Mouse (Mus musculus): Measurements from ENCODE around the gene Ccdc73. TPM values are rescaled to one million over a fixed set of nuclear protein-coding genes. Genes with fewer than 3 reads are reported as not detected.
"Not testable (repeated sequence)": the region's sequence is repeated elsewhere in the genome, so short reads cannot be mapped to it uniquely, and the experiment has no call there.

Gene Ccdc73
- polyA plus RNA-seq, 1 experiment from 2014 or later: 7.8 TPM

DNA sequence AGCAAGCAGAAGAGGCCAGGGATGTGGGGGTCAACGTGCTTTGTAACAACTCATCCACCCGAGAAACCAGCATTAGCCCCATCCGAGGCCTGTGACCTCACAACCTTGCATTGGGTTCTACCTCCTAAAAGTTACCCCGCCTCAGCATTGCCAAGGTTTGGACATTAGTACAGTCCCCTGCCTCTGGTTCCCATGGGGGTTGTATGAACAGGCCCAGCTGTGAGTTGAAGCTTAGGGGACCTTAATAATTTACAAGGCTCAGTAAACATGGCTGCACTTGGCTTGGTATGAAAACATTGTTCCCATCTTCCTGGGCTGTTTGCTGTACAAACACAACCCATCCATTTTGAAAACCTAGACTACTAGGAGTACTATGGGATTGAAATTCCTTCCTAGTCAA, 156.2 kb downstream of the Ccdc73 start:
- Histone ChIP-seq H3K27me3 (replicated peaks; ENCODE audit: control insufficient read depth, insufficient read depth, low read length) (no peaks in the 10 kb centered on the region), H3K4me2 (ENCODE audit: low read depth, low read length) (no peak overlapping the region), H3K4me1 (ENCODE audit: control insufficient read depth, insufficient read depth, low read length) (no peaks in the 10 kb centered on the region), H3K9ac (ENCODE audit: low read depth, low read length) (no peak overlapping the region), H3K27ac (replicated peaks; ENCODE audit: low read depth, low read length) (no peak overlapping the region), H3K4me3 (ENCODE audit: low read depth, low read length) (no peak overlapping the region), H3K36me3 (ENCODE audit: control insufficient read depth, insufficient read depth, low read length) (no peaks in the 10 kb centered on the region), H3K9me3 (ENCODE audit: control insufficient read depth, low read length) (no peaks in the 10 kb centered on the region)
- ATAC-seq (ENCODE audit: low read depth) (no peak), DNase-seq (ENCODE audit: low spot score) (no peak)
- WGBS: 68% methylated on average over 4 of the region's 4 CpGs

DNA sequence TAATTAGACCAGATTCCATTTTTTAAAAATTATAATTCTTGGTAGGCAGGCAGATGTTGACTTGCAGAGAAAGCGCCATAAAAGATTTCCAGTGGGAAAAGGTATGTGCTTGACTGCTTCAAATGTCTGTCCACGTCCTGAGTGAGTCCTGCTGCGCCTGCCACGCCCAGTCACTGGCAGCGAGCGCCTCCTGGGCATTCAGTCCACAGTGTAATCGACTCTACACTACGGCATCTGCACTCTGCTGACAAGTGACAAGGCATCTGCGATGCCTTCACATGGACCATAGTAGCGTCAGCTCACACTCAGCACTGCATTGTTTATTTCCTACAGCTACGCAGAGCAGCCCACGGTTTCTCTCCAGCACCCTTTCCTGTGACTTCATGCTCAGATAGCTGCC, 158.0 kb downstream of the Ccdc73 start:
- H3K36me3 ChIP-seq (ENCODE audit: control insufficient read depth, insufficient read depth, low read length); H3K27ac ChIP-seq (replicated peaks; ENCODE audit: low read depth, low read length); ATAC-seq (ENCODE audit: low read depth); H3K9ac ChIP-seq (ENCODE audit: low read depth, low read length); DNase-seq (ENCODE audit: low spot score); H3K4me3 ChIP-seq (ENCODE audit: low read depth, low read length); H3K27me3 ChIP-seq (replicated peaks; ENCODE audit: control insufficient read depth, insufficient read depth, low read length); H3K9me3 ChIP-seq (ENCODE audit: control insufficient read depth, low read length); H3K4me2 ChIP-seq (ENCODE audit: low read depth, low read length); H3K4me1 ChIP-seq (ENCODE audit: control insufficient read depth, insufficient read depth, low read length): not testable (repeated sequence)
- WGBS: 70% methylated on average over 11 of the region's 12 CpGs

DNA sequence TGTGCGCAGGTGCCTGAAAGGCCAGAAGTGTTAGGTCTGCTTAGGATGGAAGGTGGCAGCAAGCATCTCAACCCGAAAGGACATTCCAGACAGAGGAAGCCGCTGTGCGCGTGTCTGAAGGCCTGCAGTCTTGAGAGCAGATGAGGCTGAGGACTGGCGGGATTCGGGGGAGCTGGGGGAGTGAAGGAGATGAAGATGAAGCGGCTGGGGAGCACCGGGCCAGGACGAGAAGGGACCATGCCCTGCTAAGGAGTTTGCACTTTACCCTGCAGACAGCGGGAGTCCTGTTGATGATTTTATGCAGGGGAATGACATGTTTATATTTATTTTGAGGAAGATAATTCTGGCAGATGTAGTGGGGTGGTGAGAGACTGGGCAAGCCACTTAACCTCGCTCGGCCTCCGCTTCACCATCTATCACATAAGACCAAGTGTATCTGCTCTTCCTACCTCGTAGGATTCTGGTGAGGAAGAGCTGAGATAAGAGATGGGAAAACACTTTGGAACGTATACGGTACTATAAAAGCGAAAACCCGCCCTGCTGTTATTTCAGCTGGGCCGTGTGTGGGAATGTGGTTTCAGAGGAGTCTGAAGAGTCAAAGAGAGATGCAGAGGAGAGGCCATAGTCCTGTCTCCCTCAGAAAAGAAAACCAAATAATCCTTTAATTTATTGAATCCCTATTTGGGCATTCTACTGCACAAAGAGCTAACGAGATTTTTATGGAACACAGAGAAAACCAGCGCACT, 159.5 kb downstream of the Ccdc73 start:
- no peak overlapping the region for H3K4me3 ChIP-seq (ENCODE audit: low read depth, low read length)
- H3K9ac ChIP-seq (ENCODE audit: low read depth, low read length): no peak overlapping the region
- no peaks in the 10 kb centered on the region for H3K9me3 ChIP-seq (ENCODE audit: control insufficient read depth, low read length)
- 76% methylated on average over 22 of the region's 22 CpGs for WGBS
- H3K27me3 ChIP-seq (replicated peaks; ENCODE audit: control insufficient read depth, insufficient read depth, low read length): no peaks in the 10 kb centered on the region
- no peak overlapping the region for H3K27ac ChIP-seq (replicated peaks; ENCODE audit: low read depth, low read length)
- DNase-seq (ENCODE audit: low spot score) (no peak), ATAC-seq (ENCODE audit: low read depth) (no peak)
- H3K4me2 ChIP-seq (ENCODE audit: low read depth, low read length): no peak overlapping the region
- no peaks in the 10 kb centered on the region for H3K36me3 ChIP-seq (ENCODE audit: control insufficient read depth, insufficient read depth, low read length)
- H3K4me1 ChIP-seq (ENCODE audit: control insufficient read depth, insufficient read depth, low read length): no peaks in the 10 kb centered on the region

DNA sequence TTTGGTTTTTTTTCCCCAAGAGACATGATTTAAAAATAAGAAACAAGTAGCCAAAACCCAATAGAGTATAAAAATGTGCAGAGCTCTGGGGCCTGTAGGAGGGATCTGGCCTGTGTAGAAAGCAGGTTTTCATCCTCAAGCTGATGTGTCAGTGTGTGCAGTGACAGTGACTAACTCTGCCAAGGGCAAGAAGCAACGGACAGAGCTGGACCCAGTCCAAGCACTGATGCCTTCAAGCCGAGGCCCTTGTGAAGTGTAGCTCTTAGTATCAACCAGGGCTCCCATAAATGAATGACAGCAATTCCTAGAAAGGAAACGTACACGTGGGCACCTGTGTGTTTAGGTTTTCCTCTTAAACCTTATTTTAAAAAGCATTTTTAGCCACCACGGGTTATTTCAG, 161.2 kb downstream of the Ccdc73 start:
- no peak overlapping the region for H3K4me2 ChIP-seq (ENCODE audit: low read depth, low read length)
- no peak for DNase-seq (ENCODE audit: low spot score)
- H3K9me3 ChIP-seq (ENCODE audit: control insufficient read depth, low read length): no peaks in the 10 kb centered on the region
- ATAC-seq (ENCODE audit: low read depth): no peak
- WGBS: 70% methylated on average over 5 of the region's 5 CpGs
- no peak overlapping the region for H3K9ac ChIP-seq (ENCODE audit: low read depth, low read length)
- H3K27ac ChIP-seq (replicated peaks; ENCODE audit: low read depth, low read length): no peak overlapping the region
- H3K4me1 ChIP-seq (ENCODE audit: control insufficient read depth, insufficient read depth, low read length): no peaks in the 10 kb centered on the region
- H3K4me3 ChIP-seq (ENCODE audit: low read depth, low read length): no peak overlapping the region
- no peaks in the 10 kb centered on the region for H3K36me3 ChIP-seq (ENCODE audit: control insufficient read depth, insufficient read depth, low read length)
- H3K27me3 ChIP-seq (replicated peaks; ENCODE audit: control insufficient read depth, insufficient read depth, low read length): no peaks in the 10 kb centered on the region

DNA sequence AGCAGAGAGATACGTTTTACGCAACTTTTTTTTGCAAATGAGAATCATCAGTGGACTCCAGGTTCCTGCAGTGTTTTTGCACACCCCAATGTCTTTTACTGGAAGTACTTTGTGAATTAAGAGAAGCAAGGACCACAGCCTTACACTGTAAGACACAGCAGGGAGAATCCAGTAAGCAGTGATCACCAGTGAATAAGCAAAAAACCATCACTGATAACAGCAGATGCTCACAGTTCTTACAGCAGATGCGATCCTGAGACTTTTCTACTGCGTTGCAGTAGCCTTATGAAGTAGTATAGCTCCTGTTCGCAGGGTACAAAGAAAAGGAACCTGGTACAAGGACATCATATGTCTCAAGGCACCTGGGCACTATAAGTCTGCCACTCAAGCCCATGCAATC, 162.9 kb downstream of the Ccdc73 start:
- DNase-seq (ENCODE audit: low spot score): no peak
- Histone ChIP-seq H3K9me3 (ENCODE audit: control insufficient read depth, low read length) (no peaks in the 10 kb centered on the region), H3K4me1 (ENCODE audit: control insufficient read depth, insufficient read depth, low read length) (no peaks in the 10 kb centered on the region), H3K9ac (ENCODE audit: low read depth, low read length) (no peak overlapping the region), H3K27me3 (replicated peaks; ENCODE audit: control insufficient read depth, insufficient read depth, low read length) (no peaks in the 10 kb centered on the region), H3K27ac (replicated peaks; ENCODE audit: low read depth, low read length) (no peak overlapping the region), H3K4me2 (ENCODE audit: low read depth, low read length) (no peak overlapping the region), H3K36me3 (ENCODE audit: control insufficient read depth, insufficient read depth, low read length) (no peaks in the 10 kb centered on the region), H3K4me3 (ENCODE audit: low read depth, low read length) (no peak overlapping the region)
- ATAC-seq (ENCODE audit: low read depth): no peak
- 95% methylated on average over 5 of the region's 5 CpGs for WGBS

DNA sequence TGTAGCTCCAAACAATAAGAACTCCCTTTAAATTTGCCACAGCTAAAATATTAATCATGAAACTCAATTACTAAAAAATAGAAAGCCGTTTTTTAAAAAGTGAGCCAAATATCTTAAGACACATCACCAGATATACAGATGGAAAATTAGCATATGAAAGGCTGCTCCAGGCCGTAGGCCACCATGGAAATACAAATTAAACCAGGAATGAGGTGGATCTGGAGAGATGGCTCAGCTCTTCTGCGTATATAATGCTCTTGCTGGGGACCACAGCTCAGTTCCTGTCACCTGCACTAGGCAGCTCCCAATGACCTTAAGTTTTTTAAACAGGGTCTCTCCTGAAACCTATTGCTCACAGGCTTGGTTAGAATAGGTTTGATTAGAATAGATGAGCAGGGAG, 166.5 kb downstream of the Ccdc73 start:
- ATAC-seq (ENCODE audit: low read depth) (no peak), DNase-seq (ENCODE audit: low spot score) (no peak)
- H3K4me1 ChIP-seq (ENCODE audit: control insufficient read depth, insufficient read depth, low read length): no peaks in the 10 kb centered on the region
- H3K9me3 ChIP-seq (ENCODE audit: control insufficient read depth, low read length): no peaks in the 10 kb centered on the region
- 76% methylated on average over 3 of the region's 3 CpGs for WGBS
- no peaks in the 10 kb centered on the region for H3K27me3 ChIP-seq (replicated peaks; ENCODE audit: control insufficient read depth, insufficient read depth, low read length)
- H3K27ac ChIP-seq (replicated peaks; ENCODE audit: low read depth, low read length): no peak overlapping the region
- no peaks in the 10 kb centered on the region for H3K36me3 ChIP-seq (ENCODE audit: control insufficient read depth, insufficient read depth, low read length)
- no peak overlapping the region for H3K9ac ChIP-seq (ENCODE audit: low read depth, low read length)
- no peak overlapping the region for H3K4me3 ChIP-seq (ENCODE audit: low read depth, low read length)
- H3K4me2 ChIP-seq (ENCODE audit: low read depth, low read length): no peak overlapping the region

DNA sequence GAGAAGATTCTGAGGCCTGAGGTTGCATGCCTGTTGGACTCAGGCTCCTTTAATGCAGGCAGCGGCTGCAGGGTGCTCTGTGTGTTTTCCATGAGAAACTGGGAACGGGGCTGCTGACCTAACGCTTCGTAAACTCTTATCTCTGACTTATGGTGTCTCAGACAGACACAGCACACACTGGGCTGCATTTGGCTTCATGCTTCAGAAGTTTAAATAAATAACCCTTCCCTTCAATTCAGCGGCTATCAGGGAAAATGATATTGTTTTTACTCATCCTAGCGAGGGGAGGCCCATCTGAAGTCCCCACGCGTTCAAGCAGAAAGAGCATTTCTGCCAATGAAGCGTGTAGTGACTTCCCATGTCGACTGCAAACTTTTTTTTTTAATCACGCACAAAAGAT, 168.4 kb downstream of the Ccdc73 start:
- DNase-seq (ENCODE audit: low spot score) (no peak), ATAC-seq (ENCODE audit: low read depth) (no peak)
- Histone ChIP-seq H3K9me3 (ENCODE audit: control insufficient read depth, low read length) (no peaks in the 10 kb centered on the region), H3K4me3 (ENCODE audit: low read depth, low read length) (no peak overlapping the region), H3K9ac (ENCODE audit: low read depth, low read length) (no peak overlapping the region), H3K4me2 (ENCODE audit: low read depth, low read length) (no peak overlapping the region), H3K27ac (replicated peaks; ENCODE audit: low read depth, low read length) (no peak overlapping the region), H3K4me1 (ENCODE audit: control insufficient read depth, insufficient read depth, low read length) (no peaks in the 10 kb centered on the region), H3K36me3 (ENCODE audit: control insufficient read depth, insufficient read depth, low read length) (no peaks in the 10 kb centered on the region), H3K27me3 (replicated peaks; ENCODE audit: control insufficient read depth, insufficient read depth, low read length) (no peaks in the 10 kb centered on the region)
- WGBS: 80% methylated on average over 11 of the region's 11 CpGs

DNA sequence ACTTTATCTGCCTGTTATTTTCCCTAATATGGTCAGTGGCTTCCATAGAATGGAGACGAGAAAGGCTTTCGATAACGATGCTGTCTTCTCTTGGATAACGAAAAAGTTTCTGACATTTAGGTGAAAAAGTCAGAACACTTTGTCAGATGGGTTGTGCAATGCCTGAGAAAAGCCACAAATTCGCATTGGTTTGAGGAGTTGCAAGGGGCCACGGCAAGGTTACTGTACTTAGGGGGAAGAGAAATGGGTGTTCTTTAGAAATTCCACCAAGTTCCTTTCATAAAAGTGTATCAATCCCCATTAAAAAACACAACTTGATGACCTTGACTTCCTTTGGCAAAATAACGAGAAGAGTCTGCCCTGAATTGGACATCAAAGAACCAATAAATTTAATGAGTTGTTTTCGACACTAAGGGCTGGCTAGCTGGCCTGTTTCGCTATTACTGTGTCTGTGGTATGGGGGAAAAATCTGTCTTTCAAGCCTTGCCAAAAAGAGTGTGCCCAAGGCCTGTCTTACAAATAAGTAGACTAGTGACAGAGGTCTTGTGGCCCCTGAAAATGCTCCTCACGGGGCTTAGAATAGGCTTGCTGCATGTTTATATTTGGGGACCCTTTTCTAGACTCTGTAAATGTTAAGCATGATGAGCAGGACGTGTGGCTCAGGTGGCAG, 168.9 kb downstream of the Ccdc73 start:
- H3K27me3 ChIP-seq (replicated peaks; ENCODE audit: control insufficient read depth, insufficient read depth, low read length): no peaks in the 10 kb centered on the region
- 82% methylated on average over 11 of the region's 11 CpGs for WGBS
- no peak overlapping the region for H3K4me2 ChIP-seq (ENCODE audit: low read depth, low read length)
- DNase-seq (ENCODE audit: low spot score) (no peak), ATAC-seq (ENCODE audit: low read depth) (no peak)
- no peak overlapping the region for H3K27ac ChIP-seq (replicated peaks; ENCODE audit: low read depth, low read length)
- no peak overlapping the region for H3K9ac ChIP-seq (ENCODE audit: low read depth, low read length)
- H3K4me1 ChIP-seq (ENCODE audit: control insufficient read depth, insufficient read depth, low read length): no peaks in the 10 kb centered on the region
- no peaks in the 10 kb centered on the region for H3K9me3 ChIP-seq (ENCODE audit: control insufficient read depth, low read length)
- H3K36me3 ChIP-seq (ENCODE audit: control insufficient read depth, insufficient read depth, low read length): no peaks in the 10 kb centered on the region
- no peak overlapping the region for H3K4me3 ChIP-seq (ENCODE audit: low read depth, low read length)
